Comparison of ENCODE assay signal across 23 mouse cellular contexts in genomic region chr10:60797682-60798422, GRCm38 (mm10). TPM values are rescaled to one million over a fixed set of nuclear protein-coding genes. Genes with fewer than 3 reads are reported as not detected.
A peak's percentile ranks its signal among the peaks of the same experiment; 100 is the strongest.
DNase-seq lines count a peak whose midpoint lies in the region; ATAC-seq lines count a peak whose summit lies in the region.
"Had no signal": no experiment of that assay in that cellular context is flagged by ENCODE, and none has a peak within 500 bp of the region (broad histone marks: within the 10 kb centered on the region; RNA-seq: fewer than 3 reads in every experiment).

No protein-coding gene starts in this region.

- peak overlapping the region; percentile 95 for H3K27ac ChIP-seq in heart, embryonic 13.5 days (replicated peaks)
- H3K27ac ChIP-seq in embryonic facial prominence, embryonic 10.5 days (replicated peaks) = 0 out of 2 replicates have a peak overlapping the region, but pooled peaks have one; percentile 26
- H3K27ac ChIP-seq in limb, embryonic 12.5 days = 0 out of 2 replicates have a peak overlapping the region, but pooled peaks have one; percentile 64
- H3K27ac ChIP-seq in forebrain, embryonic 13.5 days = no peak overlapping the region
- H3K27ac ChIP-seq: kidney, embryonic 15.5 days; left cerebral cortex, adult 2 months; limb, embryonic 13.5 days; liver, embryonic 12.5 days; midbrain, embryonic 10.5 days; stomach, embryonic 15.5 days had no signal

- DNase-seq in cerebellum, adult 11-12 months = peak; percentile 68
- no peak for DNase-seq in cerebellum, adult 8-10 months
- no peak for DNase-seq in heart, adult 11 months
- DNase-seq in embryonic facial prominence, embryonic 10.5 days (ENCODE audit: low spot score) = no peak
- no peak for DNase-seq in left cerebral cortex, postnatal 4 days
- DNase-seq: adrenal gland, postnatal 14 days; gastrocnemius, postnatal 25 days; kidney, postnatal 4 days; lung, adult 18-20 months; lung, postnatal 10 days; thymus, adult 18-20 months had no signal

- no peaks in the 10 kb centered on the region for H3K36me3 ChIP-seq in heart, embryonic 13.5 days
- H3K36me3 ChIP-seq in embryonic facial prominence, embryonic 10.5 days (replicated peaks) = no peaks in the 10 kb centered on the region
- H3K36me3 ChIP-seq in limb, embryonic 12.5 days = no peaks in the 10 kb centered on the region
- no peaks in the 10 kb centered on the region for H3K36me3 ChIP-seq in forebrain, embryonic 13.5 days (ENCODE audit: poor library complexity, severe bottlenecking)
- H3K36me3 ChIP-seq: kidney, embryonic 15.5 days; limb, embryonic 13.5 days; liver, embryonic 12.5 days; midbrain, embryonic 10.5 days; stomach, embryonic 15.5 days had no signal

- intact Hi-C loops in left cerebral cortex, postnatal 4 days (cut with DNase I) = no loop called here

- no peaks in the 10 kb centered on the region for H3K27me3 ChIP-seq in heart, embryonic 13.5 days (replicated peaks)
- H3K27me3 ChIP-seq in embryonic facial prominence, embryonic 10.5 days (replicated peaks; ENCODE audit: low read depth, poor library complexity, severe bottlenecking) = peaks cover 56% of the 10 kb centered on the region
- H3K27me3 ChIP-seq in limb, embryonic 12.5 days = no peaks in the 10 kb centered on the region
- H3K27me3 ChIP-seq in forebrain, embryonic 13.5 days = peaks cover 6% of the 10 kb centered on the region
- H3K27me3 ChIP-seq: stomach, embryonic 15.5 days had no signal

- H3K9me3 ChIP-seq in heart, embryonic 13.5 days = no peaks in the 10 kb centered on the region
- no peaks in the 10 kb centered on the region for H3K9me3 ChIP-seq in embryonic facial prominence, embryonic 10.5 days
- no peaks in the 10 kb centered on the region for H3K9me3 ChIP-seq in limb, embryonic 12.5 days
- no peaks in the 10 kb centered on the region for H3K9me3 ChIP-seq in forebrain, embryonic 13.5 days (replicated peaks)
- H3K9me3 ChIP-seq: kidney, embryonic 15.5 days; limb, embryonic 13.5 days; liver, embryonic 12.5 days; midbrain, embryonic 10.5 days; stomach, embryonic 15.5 days had no signal

- H3K4me1 ChIP-seq in heart, embryonic 13.5 days = peaks cover 99% of the 10 kb centered on the region
- peaks cover 97% of the 10 kb centered on the region for H3K4me1 ChIP-seq in embryonic facial prominence, embryonic 10.5 days
- peaks cover 94% of the 10 kb centered on the region for H3K4me1 ChIP-seq in limb, embryonic 12.5 days (replicated peaks)
- H3K4me1 ChIP-seq in forebrain, embryonic 13.5 days = peaks cover 45% of the 10 kb centered on the region

- H3K9ac ChIP-seq in heart, embryonic 13.5 days = peak overlapping the region; percentile 11; the same call in 1 of the 2 replicates
- H3K9ac ChIP-seq in limb, embryonic 12.5 days (replicated peaks) = no peak overlapping the region
- no peak overlapping the region for H3K9ac ChIP-seq in forebrain, embryonic 13.5 days
- H3K9ac ChIP-seq: kidney, embryonic 15.5 days; limb, embryonic 13.5 days; liver, embryonic 12.5 days; stomach, embryonic 15.5 days had no signal

- 72% methylated on average over 14 of the region's 14 CpGs for WGBS in heart, embryonic 13.5 days
- WGBS in embryonic facial prominence, embryonic 10.5 days = 88% methylated on average over 14 of the region's 14 CpGs
- WGBS in limb, embryonic 12.5 days = 73% methylated on average over 14 of the region's 14 CpGs
- WGBS in forebrain, embryonic 13.5 days = 88% methylated on average over 14 of the region's 14 CpGs

- no peak overlapping the region for H3K4me2 ChIP-seq in heart, embryonic 13.5 days
- no peak overlapping the region for H3K4me2 ChIP-seq in limb, embryonic 12.5 days
- no peak overlapping the region for H3K4me2 ChIP-seq in forebrain, embryonic 13.5 days
- H3K4me2 ChIP-seq: kidney, embryonic 15.5 days; limb, embryonic 13.5 days; liver, embryonic 12.5 days; stomach, embryonic 15.5 days had no signal

- H3K4me3 ChIP-seq in heart, embryonic 13.5 days = no peak overlapping the region
- H3K4me3 ChIP-seq in embryonic facial prominence, embryonic 10.5 days = no peak overlapping the region
- H3K4me3 ChIP-seq in limb, embryonic 12.5 days (replicated peaks) = no peak overlapping the region
- no peak overlapping the region for H3K4me3 ChIP-seq in forebrain, embryonic 13.5 days
- H3K4me3 ChIP-seq: kidney, embryonic 15.5 days; left cerebral cortex, adult 2 months; limb, embryonic 13.5 days; liver, embryonic 12.5 days; midbrain, embryonic 10.5 days; stomach, embryonic 15.5 days had no signal

- ATAC-seq in heart, embryonic 13.5 days (ENCODE audit: extremely low read depth, insufficient number of reproducible peaks, low FRiP score, low TSS enrichment) = no peak
- ATAC-seq in limb, embryonic 12.5 days (ENCODE audit: insufficient number of reproducible peaks, insufficient read depth, low FRiP score, low TSS enrichment, low read depth) = no peak
- no peak for ATAC-seq in forebrain, embryonic 13.5 days
- ATAC-seq: hindbrain, embryonic 16.5 days; intestine, embryonic 16.5 days; liver, embryonic 12.5 days; midbrain, embryonic 16.5 days had no signal

RNA-seq across cellular contexts. Expression of gene Unc5b, which starts 33.5 kb away (rescaled TPM):
- 12.1 and 13.9 TPM in 2 replicates for polyA plus RNA-seq in heart, embryonic 13.5 days (2015; fragmentation: Nextera tagmentation; extraction: Ambion mirVana)
- polyA plus RNA-seq in embryonic facial prominence, embryonic 10.5 days (2016; fragmentation: Nextera tagmentation; extraction: Ambion mirVana) = 6.0 and 7.2 TPM in 2 replicates
- polyA plus RNA-seq in limb, embryonic 12.5 days (2016; fragmentation: Nextera tagmentation; extraction: Ambion mirVana) = 12.7 and 13.5 TPM in 2 replicates
- 2.3 and 2.8 TPM in 2 replicates for polyA plus RNA-seq in forebrain, embryonic 13.5 days (2015; fragmentation: Nextera tagmentation; extraction: Ambion mirVana)
- total RNA-seq in left cerebral cortex, postnatal 4 days (2021) = 1 to 10 TPM; 7.2 to 9.1 TPM

RNA-seq across cellular contexts. Expression of gene Slc29a3, which starts 45.3 kb away (rescaled TPM):
- 5.4 and 5.6 TPM in 2 replicates for polyA plus RNA-seq in heart, embryonic 13.5 days (2015; fragmentation: Nextera tagmentation; extraction: Ambion mirVana)
- 9.4 and 12.7 TPM in 2 replicates for polyA plus RNA-seq in embryonic facial prominence, embryonic 10.5 days (2016; fragmentation: Nextera tagmentation; extraction: Ambion mirVana)
- 9.4 and 9.6 TPM in 2 replicates for polyA plus RNA-seq in limb, embryonic 12.5 days (2016; fragmentation: Nextera tagmentation; extraction: Ambion mirVana)
- polyA plus RNA-seq in forebrain, embryonic 13.5 days (2015; fragmentation: Nextera tagmentation; extraction: Ambion mirVana) = 12.7 and 13.5 TPM in 2 replicates
- total RNA-seq in left cerebral cortex, postnatal 4 days (2021) = 10 to 100 TPM; 16.3 to 19.6 TPM
